Mouse (Mus musculus): ENCODE results near the gene Pim2. TPM values are rescaled to one million over a fixed set of nuclear protein-coding genes. Genes with fewer than 3 reads are reported as not detected.

Gene Pim2
- polyA plus RNA-seq, 1 experiment = 1.7 TPM

DNA sequence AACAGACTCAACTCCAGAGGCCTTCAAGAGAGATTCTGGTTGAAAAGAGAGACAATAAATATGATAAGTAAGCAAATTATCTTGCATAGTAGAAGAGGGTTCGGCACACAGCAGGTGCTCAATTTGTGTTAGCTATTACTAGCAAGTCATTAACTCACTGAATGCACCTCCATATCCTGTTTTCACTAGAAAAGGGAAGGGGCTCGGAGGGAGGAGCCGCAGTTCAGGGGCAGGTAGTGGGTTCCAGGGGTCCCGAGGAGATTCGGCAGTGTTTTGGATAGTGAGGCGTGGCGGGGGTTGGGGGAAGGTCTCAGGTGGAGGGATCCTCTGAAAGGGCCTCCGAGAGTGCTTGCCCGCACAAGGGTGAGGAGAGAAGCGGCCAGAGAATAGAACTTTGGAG, 49.1 kb downstream of the Pim2 start:
- Histone ChIP-seq H3K4me3 (ENCODE audit: insufficient read depth, low read depth, low read length) (peak overlapping the region; percentile 13; the same call in 1 of the 2 replicates), H3K27ac (replicated peaks; ENCODE audit: low read depth, low read length) (no peak overlapping the region), H3K4me1 (ENCODE audit: control insufficient read depth, insufficient read depth, insufficient read length, low read length) (no peaks in the 10 kb centered on the region)

DNA sequence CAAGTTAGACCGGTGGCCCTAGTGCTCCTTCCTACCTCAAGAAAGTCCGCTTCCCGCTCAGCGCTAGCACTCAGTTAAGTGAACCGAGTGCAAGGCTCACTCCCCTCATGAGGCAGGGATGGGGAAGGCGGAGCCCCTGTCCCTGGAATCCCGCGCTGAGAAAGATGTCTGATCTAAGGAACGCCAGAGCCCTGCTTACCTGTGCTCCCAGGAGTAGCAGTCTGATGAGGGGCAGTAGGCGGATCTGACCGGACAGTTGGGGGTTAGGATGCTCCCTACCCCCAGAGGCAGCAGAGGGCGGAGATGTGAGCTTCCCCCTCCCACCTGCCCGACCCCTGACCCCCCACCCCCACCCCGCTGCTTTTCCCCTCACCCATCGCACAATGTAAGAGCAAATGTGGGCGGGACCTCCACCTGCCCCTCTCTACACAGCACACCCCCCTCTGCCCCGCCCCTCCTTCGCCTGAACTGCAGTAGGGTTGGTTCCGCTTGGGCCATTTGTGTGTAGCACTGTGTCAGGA, 50.3 kb downstream of the Pim2 start, which contains the start of gene Eras:
Gene Eras, minus strand, starts transcription at position 338 of the 521 bp plus-strand sequence.
- Histone ChIP-seq H3K4me1 (ENCODE audit: control insufficient read depth, insufficient read depth, insufficient read length, low read length) (no peaks in the 10 kb centered on the region), H3K4me3 (ENCODE audit: insufficient read depth, low read depth, low read length) (0 out of 2 replicates have a peak within 1 kb of the TSS, but pooled peaks have one; percentile 13), H3K27ac (replicated peaks; ENCODE audit: low read depth, low read length) (no peak within 1 kb of the TSS)

Other genes starting within 250 kb of the Pim2 start
- gene Syp, start 239.8 kb upstream of the Pim2 start, polyA plus RNA-seq (2012; ENCODE audit: insufficient read depth, insufficient read length, missing spikeins) = 13.0 and 15.6 TPM in 2 replicates
- 6.3 and 8.3 TPM in 2 replicates for gene Prickle3, start 221.0 kb upstream of the Pim2 start, polyA plus RNA-seq (2012; ENCODE audit: insufficient read depth, insufficient read length, missing spikeins)
- gene Plp2, start 206.9 kb upstream of the Pim2 start, polyA plus RNA-seq (2012; ENCODE audit: insufficient read depth, insufficient read length, missing spikeins) = 27.0 and 31.6 TPM in 2 replicates
- 2.9 and 3.4 TPM in 2 replicates for gene Magix, start 197.0 kb upstream of the Pim2 start, polyA plus RNA-seq (2012; ENCODE audit: insufficient read depth, insufficient read length, missing spikeins)
- gene Gpkow, start 181.1 kb upstream of the Pim2 start, polyA plus RNA-seq (2012; ENCODE audit: insufficient read depth, insufficient read length, missing spikeins) = 17.4 and 24.4 TPM in 2 replicates
- gene Wdr45, start 163.9 kb upstream of the Pim2 start, polyA plus RNA-seq (2012; ENCODE audit: insufficient read depth, insufficient read length, missing spikeins) = 41.8 and 42.4 TPM in 2 replicates
- 4.0 TPM in 1 of 2 replicates, not detected in the other for gene Gm45208, start 156.0 kb upstream of the Pim2 start, polyA plus RNA-seq (2012; ENCODE audit: insufficient read depth, insufficient read length, missing spikeins)
- 10.2 and 10.8 TPM in 2 replicates for gene Praf2, start 149.8 kb upstream of the Pim2 start, polyA plus RNA-seq (2012; ENCODE audit: insufficient read depth, insufficient read length, missing spikeins)
- gene Ccdc120, start 127.4 kb upstream of the Pim2 start, polyA plus RNA-seq (2012; ENCODE audit: insufficient read depth, insufficient read length, missing spikeins) = not detected in 2 replicates
- 22.3 and 27.5 TPM in 2 replicates for gene Tfe3, start 115.7 kb upstream of the Pim2 start, polyA plus RNA-seq (2012; ENCODE audit: insufficient read depth, insufficient read length, missing spikeins)
- gene Gripap1, start 88.5 kb upstream of the Pim2 start, polyA plus RNA-seq (2012; ENCODE audit: insufficient read depth, insufficient read length, missing spikeins) = 18.6 and 19.2 TPM in 2 replicates
- gene Kcnd1, start 56.0 kb upstream of the Pim2 start, polyA plus RNA-seq (2012; ENCODE audit: insufficient read depth, insufficient read length, missing spikeins) = 0.21 TPM in 1 of 2 replicates, not detected in the other
- gene Otud5, start 36.9 kb upstream of the Pim2 start, polyA plus RNA-seq (2012; ENCODE audit: insufficient read depth, insufficient read length, missing spikeins) = 14.1 and 23.4 TPM in 2 replicates
- 9.2 and 15.3 TPM in 2 replicates for gene Slc35a2, start 5.8 kb downstream of the Pim2 start, polyA plus RNA-seq (2012; ENCODE audit: insufficient read depth, insufficient read length, missing spikeins)
- 25.0 and 29.5 TPM in 2 replicates for gene Pqbp1, start 21.0 kb downstream of the Pim2 start, polyA plus RNA-seq (2012; ENCODE audit: insufficient read depth, insufficient read length, missing spikeins)
- 47.7 and 50.3 TPM in 2 replicates for gene Timm17b, start 21.1 kb downstream of the Pim2 start, polyA plus RNA-seq (2012; ENCODE audit: insufficient read depth, insufficient read length, missing spikeins)
- gene Gm10491, start 29.6 kb downstream of the Pim2 start, polyA plus RNA-seq (2012; ENCODE audit: insufficient read depth, insufficient read length, missing spikeins) = not detected in 2 replicates
- gene Gm10490, start 31.3 kb downstream of the Pim2 start, polyA plus RNA-seq (2012; ENCODE audit: insufficient read depth, insufficient read length, missing spikeins) = not detected in 2 replicates
- gene Pcsk1n, start 41.6 kb downstream of the Pim2 start, polyA plus RNA-seq (2012; ENCODE audit: insufficient read depth, insufficient read length, missing spikeins) = not detected in 2 replicates
- gene Eras, start 50.3 kb downstream of the Pim2 start, polyA plus RNA-seq (2012; ENCODE audit: insufficient read depth, insufficient read length, missing spikeins) = not detected in 2 replicates
- gene Hdac6, start 69.6 kb downstream of the Pim2 start, polyA plus RNA-seq (2012; ENCODE audit: insufficient read depth, insufficient read length, missing spikeins) = 7.6 and 11.6 TPM in 2 replicates
- not detected in 2 replicates for gene Gata1, start 99.8 kb downstream of the Pim2 start, polyA plus RNA-seq (2012; ENCODE audit: insufficient read depth, insufficient read length, missing spikeins)
- not detected in 2 replicates for gene Glod5, start 140.2 kb downstream of the Pim2 start, polyA plus RNA-seq (2012; ENCODE audit: insufficient read depth, insufficient read length, missing spikeins)
- gene Suv39h1, start 196.5 kb downstream of the Pim2 start, polyA plus RNA-seq (2012; ENCODE audit: insufficient read depth, insufficient read length, missing spikeins) = 1.6 and 2.6 TPM in 2 replicates
- 1.1 and 1.5 TPM in 2 replicates for gene Was, start 212.2 kb downstream of the Pim2 start, polyA plus RNA-seq (2012; ENCODE audit: insufficient read depth, insufficient read length, missing spikeins)